Mouse (Mus musculus) E14TG2a.4 (cell line): Measurements from ENCODE around the gene Ofcc1.

ENCODE experiments used
- CTCF ChIP-seq: conservative IDR thresholded peaks from 2 replicates; pipeline ENCODE4 v1.5.1; 2014; ENCODE audit warnings: low read length
- NANOG ChIP-seq: IDR thresholded peaks from 2 replicates; pipeline ENCODE4 v1.6.1; 2014; ENCODE audit warnings: borderline replicate concordance, low read length, mixed read lengths
- POU5F1 ChIP-seq: IDR thresholded peaks from 2 replicates; pipeline ENCODE4 v1.6.1; 2014; ENCODE audit warnings: low read length, borderline replicate concordance

GRCm38 (mm10) chr13:40285234-40285791 lies 75.9 kb downstream of the Ofcc1 start:
- TF ChIP-seq CTCF, result no peak
- TF ChIP-seq POU5F1, result no peak
- TF ChIP-seq NANOG, result no peak
